Mouse (Mus musculus): ENCODE measurements around the gene Taok1. TPM values are rescaled to one million over a fixed set of nuclear protein-coding genes. Genes with fewer than 3 reads are reported as not detected.

Gene Taok1
- polyA plus RNA-seq, 1 experiment from 2014 or later = 25.4 TPM

DNA sequence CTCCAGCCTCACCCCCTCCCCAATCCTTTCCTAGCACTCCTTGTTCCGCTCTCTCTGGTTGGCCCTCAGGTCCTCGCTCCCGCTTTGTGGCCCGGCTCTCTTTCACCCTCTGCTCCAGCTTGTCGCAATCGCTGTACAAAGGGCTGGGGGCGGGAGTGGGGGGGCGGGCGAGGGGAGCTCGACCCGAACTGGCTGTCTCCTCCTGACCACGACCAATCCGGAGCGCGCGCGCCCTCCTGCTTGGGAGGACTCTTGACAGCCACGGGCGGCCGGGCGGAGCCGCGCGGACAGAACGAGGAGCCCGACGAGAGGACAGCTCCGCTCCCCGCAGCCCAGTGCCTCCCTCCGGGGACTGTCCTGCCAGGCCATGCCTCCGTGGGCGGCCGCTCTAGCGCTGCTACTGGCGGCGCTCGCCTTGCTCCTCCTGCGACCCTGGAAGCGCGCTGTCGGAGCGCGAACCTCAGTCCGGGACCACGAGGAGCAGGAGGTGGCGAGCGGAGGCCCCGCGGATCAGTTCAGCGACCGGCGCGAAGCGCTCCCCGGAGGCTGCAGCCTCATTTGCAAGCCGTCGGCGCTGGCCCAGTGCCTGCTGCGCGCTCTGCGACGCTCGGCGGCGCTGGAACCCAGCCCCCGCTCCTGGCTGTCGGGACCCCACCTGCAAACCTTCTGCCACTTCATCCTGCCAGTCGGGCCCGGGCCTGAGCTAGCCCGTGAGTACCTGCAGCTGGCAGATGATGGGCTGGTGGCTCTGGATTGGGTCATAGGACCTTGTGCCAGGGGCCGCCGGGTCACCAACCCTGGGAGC, 92.6 kb downstream of the Taok1 start, which contains the start of gene Abhd15:
Gene Abhd15 (plus strand): TSS at position 290 of the 805 bp plus-strand sequence.
- WGBS = under 1% methylated on average over 72 of the region's 72 CpGs
- Histone ChIP-seq H3K9me3 (replicated peaks; ENCODE audit: control insufficient read depth, low read length, poor library complexity, severe bottlenecking) (no peaks in the 10 kb centered on the region), H3K4me3 (ENCODE audit: low read depth, low read length) (peak within 1 kb of the TSS; percentile 50), H3K4me1 (ENCODE audit: control insufficient read depth, insufficient read depth, low read length) (peaks cover 28% of the 10 kb centered on the region), H3K27me3 (ENCODE audit: control insufficient read depth, insufficient read depth, low read depth, low read length) (peaks cover 13% of the 10 kb centered on the region), H3K9ac (ENCODE audit: low read depth, low read length) (peak within 1 kb of the TSS; percentile 54), H3K4me2 (ENCODE audit: low read length) (peak within 1 kb of the TSS; percentile 77), H3K27ac (ENCODE audit: low read length) (no peak within 1 kb of the TSS), H3K36me3 (ENCODE audit: control insufficient read depth, insufficient read depth, low read length) (no peaks in the 10 kb centered on the region)
- peak; percentile 62 for ATAC-seq

DNA sequence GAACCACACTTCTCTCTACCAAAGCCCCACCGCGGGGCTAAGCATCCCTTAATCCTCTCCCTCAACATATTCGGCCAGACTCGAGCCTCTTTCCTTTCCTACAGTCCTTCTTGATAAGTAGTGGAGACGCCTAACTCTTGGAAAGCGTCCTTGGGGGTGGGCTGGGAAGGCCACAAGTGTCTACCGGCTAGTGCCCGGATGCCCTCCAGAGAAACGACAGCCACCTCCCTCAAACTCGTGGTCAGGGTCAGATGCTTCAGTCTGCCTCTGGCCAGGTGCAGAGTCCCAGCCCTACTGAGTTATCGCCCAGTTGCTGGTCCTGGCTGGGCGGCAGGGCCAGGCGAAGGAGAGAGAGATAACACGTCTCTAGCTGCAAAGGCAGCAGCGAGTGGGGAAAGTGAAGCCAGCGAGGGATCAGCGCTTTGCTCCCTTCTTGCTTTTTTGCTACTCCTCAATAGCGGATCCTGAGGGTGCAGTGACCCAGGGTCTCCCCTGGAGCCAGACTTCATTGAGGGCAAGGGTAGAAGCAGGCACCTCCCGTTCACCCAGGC, 93.3 kb downstream of the Taok1 start:
- Histone ChIP-seq H3K4me1 (ENCODE audit: control insufficient read depth, insufficient read depth, low read length) (peaks cover 28% of the 10 kb centered on the region), H3K4me2 (ENCODE audit: low read length) (peak overlapping the region; percentile 77), H3K4me3 (ENCODE audit: low read depth, low read length) (peak overlapping the region; percentile 50), H3K9me3 (replicated peaks; ENCODE audit: control insufficient read depth, low read length, poor library complexity, severe bottlenecking) (no peaks in the 10 kb centered on the region), H3K27ac (ENCODE audit: low read length) (no peak overlapping the region), H3K27me3 (ENCODE audit: control insufficient read depth, insufficient read depth, low read depth, low read length) (peaks cover 13% of the 10 kb centered on the region), H3K36me3 (ENCODE audit: control insufficient read depth, insufficient read depth, low read length) (no peaks in the 10 kb centered on the region), H3K9ac (ENCODE audit: low read depth, low read length) (peak overlapping the region; percentile 54)
- 4% methylated on average over 19 of the region's 19 CpGs for WGBS
- ATAC-seq = no peak

DNA sequence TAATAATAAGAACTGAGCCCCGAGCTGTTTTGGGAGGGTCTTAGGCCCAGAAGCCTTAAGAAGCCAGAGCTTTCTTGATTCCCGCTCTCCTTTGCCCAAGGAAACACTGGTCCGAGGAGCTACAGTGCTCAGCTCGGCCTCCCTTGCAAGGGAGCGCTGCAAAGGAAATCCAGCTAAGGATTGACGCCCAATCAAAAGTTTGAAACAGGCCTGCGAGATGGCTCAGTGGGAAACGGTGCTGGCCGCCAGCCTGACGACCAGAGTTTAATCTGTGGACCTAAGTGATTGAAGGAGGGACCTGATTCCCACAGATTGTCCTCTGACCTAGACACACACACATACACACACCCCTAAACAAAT, 93.8 kb downstream of the Taok1 start:
- ATAC-seq = no peak
- no peak overlapping the region for H3K27ac ChIP-seq (ENCODE audit: low read length)

DNA sequence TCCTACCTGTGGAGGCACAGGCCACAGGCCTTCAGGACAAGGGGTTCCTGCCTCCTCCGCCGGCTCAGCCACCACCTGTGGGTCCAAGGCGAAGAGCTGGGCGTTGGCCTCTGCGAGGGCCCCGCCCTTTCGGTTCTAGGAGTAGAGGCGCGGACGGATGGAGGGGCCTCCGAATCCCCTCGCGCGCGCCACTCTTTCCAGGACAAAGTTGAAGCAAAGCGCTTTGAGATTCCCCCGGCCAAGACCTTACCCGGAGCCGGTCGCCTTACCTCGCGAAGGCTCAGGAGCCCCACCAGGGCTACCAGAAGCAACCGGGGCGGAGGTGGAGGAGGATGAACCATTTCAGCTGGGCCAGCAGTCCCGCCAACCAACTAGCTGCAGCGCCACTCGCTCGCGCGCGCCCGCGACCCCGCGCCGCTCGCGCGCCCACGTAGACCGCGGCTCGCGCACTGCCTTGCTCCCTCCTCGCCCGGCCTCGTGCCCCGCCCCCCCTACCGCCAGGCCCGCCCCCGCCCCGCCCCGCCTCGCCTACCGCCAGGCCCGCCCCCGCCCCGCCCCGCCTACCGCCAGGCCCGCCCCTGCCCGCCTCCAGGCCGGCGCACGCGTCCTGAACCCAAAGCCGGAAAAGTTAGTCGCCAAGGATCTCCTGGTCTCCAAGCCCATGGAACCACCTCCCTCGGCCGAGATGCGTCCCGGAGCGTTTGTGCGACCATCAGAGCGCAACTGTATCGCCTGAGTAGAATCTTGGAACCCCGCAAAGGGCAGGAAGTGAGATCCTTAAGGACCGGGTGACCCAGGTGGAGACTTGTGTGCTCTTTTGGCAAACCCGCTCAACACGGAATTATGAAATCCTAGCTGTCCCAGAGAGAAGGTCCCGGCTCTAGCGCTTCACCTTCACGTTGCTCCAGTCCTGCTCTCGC, 94.5 kb downstream of the Taok1 start:
- ATAC-seq = peak; percentile 43
- peaks cover 32% of the 10 kb centered on the region for H3K4me1 ChIP-seq (ENCODE audit: control insufficient read depth, insufficient read depth, low read length)
- WGBS = under 1% methylated on average over 64 of the region's 84 CpGs

More for the DNA sequence above, 93.8 kb downstream of the Taok1 start:
- H3K4me1 ChIP-seq (ENCODE audit: control insufficient read depth, insufficient read depth, low read length) = peaks cover 28% of the 10 kb centered on the region
- peak overlapping the region; percentile 56; the same call in 1 of the 2 replicates for H3K4me3 ChIP-seq (ENCODE audit: low read depth, low read length)
- 8% methylated on average over 10 of the region's 10 CpGs for WGBS
- peaks cover 13% of the 10 kb centered on the region for H3K27me3 ChIP-seq (ENCODE audit: control insufficient read depth, insufficient read depth, low read depth, low read length)
- no peak overlapping the region for H3K9ac ChIP-seq (ENCODE audit: low read depth, low read length)
- no peaks in the 10 kb centered on the region for H3K9me3 ChIP-seq (replicated peaks; ENCODE audit: control insufficient read depth, low read length, poor library complexity, severe bottlenecking)
- peak overlapping the region; percentile 99 for H3K4me2 ChIP-seq (ENCODE audit: low read length)
- H3K36me3 ChIP-seq (ENCODE audit: control insufficient read depth, insufficient read depth, low read length) = no peaks in the 10 kb centered on the region

DNA sequence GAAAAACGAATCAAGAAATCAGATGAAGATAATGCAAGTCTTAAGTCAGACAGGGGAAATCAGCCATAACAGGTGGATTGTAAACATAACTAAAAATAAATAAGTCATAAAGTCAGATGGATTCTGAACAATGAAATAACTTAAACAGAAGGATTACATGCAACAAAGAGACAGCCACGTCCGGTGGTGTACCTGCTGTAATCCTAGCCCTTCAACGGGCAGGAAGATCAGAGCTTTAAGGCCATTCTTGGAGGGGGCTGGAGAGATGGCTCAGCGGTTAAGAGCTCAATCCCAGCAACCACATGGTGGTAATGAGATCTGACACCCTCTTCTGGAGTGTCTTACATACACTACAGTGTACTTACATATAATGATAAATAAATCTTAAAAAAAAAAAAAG, 96.3 kb downstream of the Taok1 start:
- peaks cover 9% of the 10 kb centered on the region for H3K36me3 ChIP-seq (ENCODE audit: control insufficient read depth, insufficient read depth, low read length)
- H3K4me1 ChIP-seq (ENCODE audit: control insufficient read depth, insufficient read depth, low read length) = peaks cover 31% of the 10 kb centered on the region
- H3K27me3 ChIP-seq (ENCODE audit: control insufficient read depth, insufficient read depth, low read depth, low read length) = peaks cover 13% of the 10 kb centered on the region
- H3K27ac ChIP-seq (ENCODE audit: low read length) = no peak overlapping the region
- no peak for ATAC-seq
- WGBS = 80% methylated on average over 5 of the region's 5 CpGs
- no peak overlapping the region for H3K9ac ChIP-seq (ENCODE audit: low read depth, low read length)
- no peak overlapping the region for H3K4me2 ChIP-seq (ENCODE audit: low read length)
- H3K9me3 ChIP-seq (replicated peaks; ENCODE audit: control insufficient read depth, low read length, poor library complexity, severe bottlenecking) = no peaks in the 10 kb centered on the region
- no peak overlapping the region for H3K4me3 ChIP-seq (ENCODE audit: low read depth, low read length)

More for the DNA sequence above, 94.5 kb downstream of the Taok1 start:
- Histone ChIP-seq H3K4me2 (ENCODE audit: low read length) (peak overlapping the region; percentile 99), H3K36me3 (ENCODE audit: control insufficient read depth, insufficient read depth, low read length) (no peaks in the 10 kb centered on the region), H3K4me3 (ENCODE audit: low read depth, low read length) (peak overlapping the region; percentile 56), H3K27me3 (ENCODE audit: control insufficient read depth, insufficient read depth, low read depth, low read length) (peaks cover 13% of the 10 kb centered on the region), H3K9me3 (replicated peaks; ENCODE audit: control insufficient read depth, low read length, poor library complexity, severe bottlenecking) (no peaks in the 10 kb centered on the region), H3K27ac (ENCODE audit: low read length) (no peak overlapping the region), H3K9ac (ENCODE audit: low read depth, low read length) (peak overlapping the region; percentile 72)

DNA sequence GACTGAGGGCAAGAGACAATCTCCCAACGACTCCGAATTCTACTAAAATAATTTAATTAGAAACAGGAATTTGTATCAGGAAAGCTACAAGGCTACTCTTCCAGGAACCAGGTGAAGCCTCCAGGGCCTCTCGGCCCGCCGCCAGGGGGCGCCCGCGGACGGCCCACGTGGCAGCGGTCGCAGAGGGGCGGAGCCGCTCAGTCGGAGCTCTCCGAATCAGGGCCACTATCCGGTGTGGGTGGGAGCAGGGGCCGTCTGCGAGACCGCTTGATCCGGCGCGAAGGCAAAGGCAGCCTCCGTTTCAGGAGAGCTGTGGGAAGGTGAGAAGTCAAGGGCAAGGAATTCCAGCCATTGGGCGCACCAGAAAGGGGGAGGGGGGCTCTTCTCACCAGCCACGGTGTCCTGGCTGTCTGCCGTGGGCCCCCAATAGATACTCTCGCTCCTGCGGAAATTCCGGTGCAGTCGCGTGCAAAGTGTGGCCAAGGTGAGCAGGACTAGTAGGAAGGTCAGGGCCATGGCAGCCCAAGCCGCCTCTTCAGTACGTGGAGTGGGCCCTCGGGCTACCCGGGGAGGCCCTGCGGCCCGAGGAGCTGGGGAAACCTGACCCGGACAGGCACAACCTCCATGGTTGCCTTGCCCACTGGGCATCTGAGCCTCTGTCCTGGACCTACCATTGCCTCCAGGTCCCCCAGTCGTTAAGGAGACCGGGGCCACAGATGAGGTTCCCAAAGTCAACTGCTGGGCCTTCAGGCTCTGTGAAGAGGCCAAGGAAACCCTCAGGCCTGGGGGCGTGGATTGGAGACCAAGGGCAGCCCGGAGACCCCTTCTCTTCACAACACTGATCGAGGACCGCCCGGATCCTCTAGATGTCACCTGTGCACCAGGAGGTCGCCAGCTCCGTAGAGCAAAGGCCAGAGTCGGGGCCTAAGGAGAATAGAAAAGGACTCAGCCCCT, 99.3 kb downstream of the Taok1 start:
- H3K4me2 ChIP-seq (ENCODE audit: low read length) = peak overlapping the region; percentile 67
- no peak overlapping the region for H3K27ac ChIP-seq (ENCODE audit: low read length)
- peak; percentile 75 for ATAC-seq
- 22% methylated on average over 48 of the region's 49 CpGs for WGBS
- H3K27me3 ChIP-seq (ENCODE audit: control insufficient read depth, insufficient read depth, low read depth, low read length) = no peaks in the 10 kb centered on the region
- H3K4me3 ChIP-seq (ENCODE audit: low read depth, low read length) = peak overlapping the region; percentile 35
- H3K9ac ChIP-seq (ENCODE audit: low read depth, low read length) = peak overlapping the region; percentile 56
- H3K4me1 ChIP-seq (ENCODE audit: control insufficient read depth, insufficient read depth, low read length) = peaks cover 12% of the 10 kb centered on the region
- H3K9me3 ChIP-seq (replicated peaks; ENCODE audit: control insufficient read depth, low read length, poor library complexity, severe bottlenecking) = no peaks in the 10 kb centered on the region
- peaks cover 37% of the 10 kb centered on the region for H3K36me3 ChIP-seq (ENCODE audit: control insufficient read depth, insufficient read depth, low read length)

DNA sequence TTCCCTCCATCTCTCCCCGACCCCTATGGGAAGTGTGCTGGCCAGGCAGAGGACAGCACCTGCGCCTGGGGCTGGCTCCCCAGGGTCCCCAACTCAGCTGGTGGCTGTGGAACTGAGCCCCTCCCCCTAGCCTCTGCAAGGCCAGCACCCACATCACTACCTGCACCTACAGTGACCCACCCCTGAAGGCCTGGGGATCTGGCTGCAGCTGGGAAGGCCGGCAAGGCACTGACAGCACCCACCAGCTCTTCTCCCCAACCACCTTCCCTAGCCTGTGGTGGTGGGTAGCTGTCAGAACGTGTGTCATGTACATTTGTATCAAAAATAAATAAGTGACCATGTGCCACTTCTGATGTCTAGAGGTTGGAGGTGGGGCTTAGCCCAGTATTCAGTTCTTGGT, 100.2 kb downstream of the Taok1 start:
- no peak overlapping the region for H3K4me3 ChIP-seq (ENCODE audit: low read depth, low read length)
- peaks cover 41% of the 10 kb centered on the region for H3K36me3 ChIP-seq (ENCODE audit: control insufficient read depth, insufficient read depth, low read length)

DNA sequence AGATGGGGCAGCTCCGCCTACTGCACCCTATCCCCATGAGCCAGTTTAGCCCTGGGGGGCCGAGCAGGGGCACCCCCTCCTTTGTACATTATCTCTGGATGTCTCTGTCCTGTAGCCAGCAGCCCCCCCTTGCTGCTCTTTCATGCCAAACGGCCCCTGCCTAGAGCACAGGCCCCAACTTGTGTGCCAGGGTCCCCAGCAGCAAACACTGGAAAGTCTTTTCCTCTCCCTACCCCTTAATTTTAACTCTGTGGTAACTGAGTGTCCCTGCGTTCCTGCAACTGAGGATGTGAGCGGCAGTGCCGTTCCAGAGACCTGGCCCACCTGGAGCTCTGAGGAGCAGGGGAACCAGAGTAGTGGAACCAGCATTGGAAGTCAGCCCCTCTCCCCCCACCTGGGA, 100.7 kb downstream of the Taok1 start:
- H3K9ac ChIP-seq (ENCODE audit: low read depth, low read length) = no peak overlapping the region
- H3K27ac ChIP-seq (ENCODE audit: low read length) = no peak overlapping the region
- no peaks in the 10 kb centered on the region for H3K9me3 ChIP-seq (replicated peaks; ENCODE audit: control insufficient read depth, low read length, poor library complexity, severe bottlenecking)
- no peak overlapping the region for H3K4me2 ChIP-seq (ENCODE audit: low read length)
- WGBS = 80% methylated on average over 6 of the region's 6 CpGs
- peaks cover 43% of the 10 kb centered on the region for H3K36me3 ChIP-seq (ENCODE audit: control insufficient read depth, insufficient read depth, low read length)
- ATAC-seq = no peak
- H3K4me1 ChIP-seq (ENCODE audit: control insufficient read depth, insufficient read depth, low read length) = peaks cover 6% of the 10 kb centered on the region; the same call in 1 of the 2 replicates
- H3K27me3 ChIP-seq (ENCODE audit: control insufficient read depth, insufficient read depth, low read depth, low read length) = no peaks in the 10 kb centered on the region
- no peak overlapping the region for H3K4me3 ChIP-seq (ENCODE audit: low read depth, low read length)

More for the DNA sequence above, 100.2 kb downstream of the Taok1 start:
- Histone ChIP-seq H3K9ac (ENCODE audit: low read depth, low read length) (no peak overlapping the region), H3K4me2 (ENCODE audit: low read length) (no peak overlapping the region), H3K9me3 (replicated peaks; ENCODE audit: control insufficient read depth, low read length, poor library complexity, severe bottlenecking) (no peaks in the 10 kb centered on the region), H3K27me3 (ENCODE audit: control insufficient read depth, insufficient read depth, low read depth, low read length) (no peaks in the 10 kb centered on the region), H3K27ac (ENCODE audit: low read length) (no peak overlapping the region), H3K4me1 (ENCODE audit: control insufficient read depth, insufficient read depth, low read length) (peaks cover 9% of the 10 kb centered on the region)
- 70% methylated on average over 4 of the region's 4 CpGs for WGBS
- ATAC-seq = peak; percentile 6; the same call in 1 of the 2 replicates
